Mouse (Mus musculus) limb, embryonic 11.5 days (tissue): Measurements from ENCODE around the gene Cd244a. TPM values are rescaled to one million over a fixed set of nuclear protein-coding genes. Genes with fewer than 3 reads are reported as not detected.
A peak's percentile ranks its signal among the peaks of the same experiment; 100 is the strongest.

Experiments
- ATAC-seq: fragments of 200-750 bp; cut with Nextera tagmentation; 2 replicates; pipeline ENCODE4 v1.8.0; 2017; ENCODE audit warnings: low read depth; ENCODE audit not compliant: insufficient number of reproducible peaks, low FRiP score, low TSS enrichment
- DNase-seq: peaks from one replicate; pipeline ENCODE4 v3.0.0-alpha.2; 2015; ENCODE audit warnings: low spot score
- H3K27ac ChIP-seq: fragments of 300-500 bp; sonication (generic); replicated peaks from 2 replicates; pipeline ENCODE4 v1.5.1; 2014; ENCODE audit warnings: low read depth, mild to moderate bottlenecking, low read length
- H3K27me3 ChIP-seq: fragments of 300-500 bp; sonication (generic); 2 replicates; pipeline ENCODE4 v1.6.1; 2014; ENCODE audit warnings: mild to moderate bottlenecking, low read length, mixed read lengths; ENCODE audit not compliant: control insufficient read depth, insufficient read depth
- H3K36me3 ChIP-seq: fragments of 300-500 bp; sonication (generic); 2 replicates; pipeline ENCODE4 v1.6.1; 2014; ENCODE audit warnings: mild to moderate bottlenecking, low read length, moderate library complexity, mixed read lengths; ENCODE audit not compliant: control insufficient read depth, insufficient read depth
- H3K4me1 ChIP-seq: fragments of 300-500 bp; sonication (generic); 2 replicates; pipeline ENCODE4 v1.6.1; 2014; ENCODE audit warnings: low read length, mixed read lengths; ENCODE audit not compliant: control insufficient read depth, insufficient read depth
- H3K4me2 ChIP-seq: fragments of 300-500 bp; sonication (generic); 2 replicates; pipeline ENCODE4 v1.6.1; 2014; ENCODE audit warnings: low read depth, mild to moderate bottlenecking, moderate library complexity; ENCODE audit not compliant: severe bottlenecking
- H3K4me3 ChIP-seq: fragments of 300-500 bp; sonication (generic); 2 replicates; pipeline ENCODE4 v1.5.1; 2014; ENCODE audit warnings: low read depth, low read length
- H3K9ac ChIP-seq: fragments of 300-500 bp; sonication (generic); 2 replicates; pipeline ENCODE4 v1.6.1; 2014; ENCODE audit warnings: mild to moderate bottlenecking, low read length
- H3K9me3 ChIP-seq: fragments of 300-500 bp; sonication (generic); 2 replicates; pipeline ENCODE4 v1.6.1; 2016; ENCODE audit warnings: low read length; ENCODE audit not compliant: control insufficient read depth
- WGBS: fragments of 180-500 bp; shearing (Covaris S2); extraction: QIAGEN DNeasy Blood & Tissue Kit; methylation state at CpG from one replicate; pipeline ENCODE4 v1.1.7; 2014; 5-methylcytosine and 5-hydroxymethylcytosine counted together
- polyA plus RNA-seq: library from polyadenylated mRNA; unstranded; fragments of >200 nt; fragmentation: Nextera tagmentation; extraction: Ambion mirVana; gene quantifications from 2 replicates; pipeline ENCODE4 v1.2.1, GENCODE M21; 2014

Gene Cd244a
- polyA plus RNA-seq, 1 experiment from 2014 or later, result not detected

GRCm38 (mm10) chr1:171606656-171607055 lies 47.7 kb downstream of the Cd244a start:
- no peak for ATAC-seq

GRCm38 (mm10) chr1:171607176-171607575 lies 48.2 kb downstream of the Cd244a start, which contains the start of gene Ly9:
Gene Ly9, minus strand, starts transcription at chr1:171607410.
- Histone ChIP-seq H3K27ac (no peak within 1 kb of the TSS), H3K27me3 (no peaks in the 10 kb centered on the region), H3K4me2 (no peak within 1 kb of the TSS), H3K9me3 (no peaks in the 10 kb centered on the region), H3K36me3 (no peaks in the 10 kb centered on the region), H3K4me3 (no peak within 1 kb of the TSS), H3K9ac (no peak within 1 kb of the TSS), H3K4me1 (no peaks in the 10 kb centered on the region)
- WGBS, result 82% methylated on average over 9 of the region's 9 CpGs
- no peak for ATAC-seq
- DNase-seq, result no peak

More at GRCm38 (mm10) chr1:171606656-171607055, 47.7 kb downstream of the Cd244a start:
- no peak overlapping the region for H3K27ac ChIP-seq
- H3K36me3 ChIP-seq, result no peaks in the 10 kb centered on the region
- no peaks in the 10 kb centered on the region for H3K4me1 ChIP-seq
- H3K4me2 ChIP-seq, result no peak overlapping the region
- no peak for DNase-seq
- no peak overlapping the region for H3K4me3 ChIP-seq
- WGBS, result 78% methylated on average over 3 of the region's 3 CpGs
- H3K9ac ChIP-seq, result no peak overlapping the region
- no peaks in the 10 kb centered on the region for H3K27me3 ChIP-seq
- H3K9me3 ChIP-seq, result no peaks in the 10 kb centered on the region

GRCm38 (mm10) chr1:171610026-171610425 lies 51.0 kb downstream of the Cd244a start:
- Histone ChIP-seq H3K27me3 (no peaks in the 10 kb centered on the region), H3K27ac (no peak overlapping the region), H3K4me1 (no peaks in the 10 kb centered on the region), H3K4me2 (no peak overlapping the region), H3K36me3 (no peaks in the 10 kb centered on the region), H3K9me3 (no peaks in the 10 kb centered on the region), H3K4me3 (no peak overlapping the region), H3K9ac (no peak overlapping the region)
- 90% methylated on average over 2 of the region's 2 CpGs for WGBS
- ATAC-seq (no peak), DNase-seq (peak; percentile 28)

GRCm38 (mm10) chr1:171610781-171611180 lies 51.8 kb downstream of the Cd244a start:
- no peaks in the 10 kb centered on the region for H3K4me1 ChIP-seq
- H3K4me2 ChIP-seq, result no peak overlapping the region
- ATAC-seq (no peak), DNase-seq (peak; percentile 38)
- no peak overlapping the region for H3K9ac ChIP-seq
- no peaks in the 10 kb centered on the region for H3K9me3 ChIP-seq
- no peaks in the 10 kb centered on the region for H3K27me3 ChIP-seq
- 27% methylated on average over 1 of the region's 1 CpGs for WGBS
- H3K36me3 ChIP-seq, result no peaks in the 10 kb centered on the region
- no peak overlapping the region for H3K27ac ChIP-seq
- no peak overlapping the region for H3K4me3 ChIP-seq

- Histone ChIP-seq H3K4me2 (no peak overlapping the region), H3K36me3 (no peaks in the 10 kb centered on the region), H3K9me3 (no peaks in the 10 kb centered on the region), H3K9ac (no peak overlapping the region), H3K27ac (no peak overlapping the region), H3K4me3 (no peak overlapping the region), H3K27me3 (no peaks in the 10 kb centered on the region), H3K4me1 (no peaks in the 10 kb centered on the region)
- no peak for ATAC-seq
- DNase-seq, result no peak
- WGBS, result 36% methylated on average over 2 of the region's 2 CpGs
Observed at GRCm38 (mm10) chr1:171613962-171614361, 55.0 kb downstream of the Cd244a start.

GRCm38 (mm10) chr1:171616881-171617515 lies 58.0 kb downstream of the Cd244a start:
- Histone ChIP-seq H3K4me1 (no peaks in the 10 kb centered on the region), H3K27me3 (no peaks in the 10 kb centered on the region), H3K9me3 (no peaks in the 10 kb centered on the region), H3K36me3 (no peaks in the 10 kb centered on the region), H3K9ac (no peak overlapping the region), H3K4me3 (no peak overlapping the region), H3K4me2 (no peak overlapping the region), H3K27ac (no peak overlapping the region)
- no peak for ATAC-seq
- 87% methylated on average over 11 of the region's 11 CpGs for WGBS
- DNase-seq, result no peak

- no peaks in the 10 kb centered on the region for H3K9me3 ChIP-seq
- H3K4me1 ChIP-seq, result no peaks in the 10 kb centered on the region
- no peak overlapping the region for H3K9ac ChIP-seq
- no peaks in the 10 kb centered on the region for H3K27me3 ChIP-seq
- no peak overlapping the region for H3K27ac ChIP-seq
- no peaks in the 10 kb centered on the region for H3K36me3 ChIP-seq
- H3K4me3 ChIP-seq, result no peak overlapping the region
- DNase-seq, result no peak
- 88% methylated on average over 8 of the region's 8 CpGs for WGBS
- no peak overlapping the region for H3K4me2 ChIP-seq
- no peak for ATAC-seq
Observed at GRCm38 (mm10) chr1:171619001-171619400, 60.0 kb downstream of the Cd244a start.

- Histone ChIP-seq H3K4me1 (no peaks in the 10 kb centered on the region), H3K4me3 (no peak overlapping the region), H3K9ac (no peak overlapping the region), H3K4me2 (no peak overlapping the region), H3K9me3 (no peaks in the 10 kb centered on the region), H3K27ac (no peak overlapping the region), H3K27me3 (no peaks in the 10 kb centered on the region), H3K36me3 (no peaks in the 10 kb centered on the region)
- WGBS, result 84% methylated on average over 3 of the region's 3 CpGs
- no peak for DNase-seq
- ATAC-seq, result no peak
Observed at GRCm38 (mm10) chr1:171619645-171620044, 60.7 kb downstream of the Cd244a start.

GRCm38 (mm10) chr1:171620091-171620490 lies 61.1 kb downstream of the Cd244a start:
- ATAC-seq (no peak), DNase-seq (no peak)
- Histone ChIP-seq H3K4me1 (no peaks in the 10 kb centered on the region), H3K9ac (no peak overlapping the region), H3K27ac (no peak overlapping the region), H3K36me3 (no peaks in the 10 kb centered on the region), H3K4me3 (no peak overlapping the region), H3K4me2 (no peak overlapping the region), H3K27me3 (no peaks in the 10 kb centered on the region), H3K9me3 (no peaks in the 10 kb centered on the region)
- WGBS, result 95% methylated on average over 6 of the region's 6 CpGs
